Mouse (Mus musculus) liver, adult 2 months (tissue): ENCODE data around the gene Klf2.

Source experiments
- CTCF ChIP-seq: fragments of 200-500 bp; IDR thresholded peaks from 2 replicates; pipeline ENCODE4 v1.5.1; 2011; ENCODE audit warnings: low read depth, low read length, control low read depth
- POLR2A ChIP-seq: fragments of 200-500 bp; IDR thresholded peaks from 2 replicates; pipeline ENCODE4 v1.6.1; 2011; ENCODE audit warnings: low read length, control low read depth; ENCODE audit not compliant: insufficient read depth; ENCODE audit errors: extremely low read depth

DNA sequence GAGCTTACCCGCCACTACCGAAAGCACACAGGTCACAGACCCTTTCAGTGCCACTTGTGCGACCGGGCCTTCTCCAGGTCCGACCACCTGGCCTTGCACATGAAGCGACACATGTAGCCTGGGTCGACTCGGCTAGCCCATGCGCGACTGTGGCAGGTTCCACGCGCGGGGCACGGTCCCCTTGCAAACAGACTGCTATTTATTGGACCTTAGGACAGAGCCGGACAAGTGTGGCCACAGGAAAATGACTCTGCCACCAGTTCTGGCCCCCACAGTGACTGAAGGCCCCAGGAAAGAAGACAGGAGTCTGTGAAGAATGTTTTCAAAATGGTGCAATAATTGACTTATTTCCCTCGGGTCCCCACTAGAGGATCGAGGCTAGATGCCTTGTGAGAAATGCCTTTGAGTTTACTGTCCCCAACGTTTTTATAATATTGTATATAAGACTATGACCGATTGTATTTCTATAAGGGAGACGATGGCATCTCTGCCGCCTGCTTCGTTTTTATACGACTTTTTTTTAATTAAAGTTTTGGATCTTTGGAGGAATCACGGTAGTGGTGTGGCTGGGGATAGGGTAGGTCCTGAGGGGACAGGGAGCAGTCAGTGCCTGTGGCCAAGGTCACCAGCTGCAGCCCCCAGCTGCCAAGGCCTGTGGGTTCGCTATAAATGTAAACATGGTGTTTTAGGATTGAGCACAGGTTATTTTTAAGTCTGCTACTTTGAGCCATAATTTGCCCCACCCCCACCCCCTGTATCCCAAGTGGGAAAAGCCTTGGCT lies 2.2 kb downstream of the Klf2 start:
- TF ChIP-seq POLR2A (no peak), CTCF (no peak)
